Mouse (Mus musculus) thymus, postnatal 25 days (tissue): ENCODE measurements at regions not wholly inside any gene's neighbourhood (a gene's known extent, or its start where the extent isn't known, plus 50 kb on each side); places are given as distances from the start of the nearest gene placed in this dataset.

ENCODE experiments used
- DNase-seq: peaks from one replicate; pipeline ENCODE4 v3.0.0; 2022

GRCm38 (mm10) chr7:145135971-145136370, 71.9 kb downstream of the 1810010D01Rik start:
- DNase-seq = no peak

DNA sequence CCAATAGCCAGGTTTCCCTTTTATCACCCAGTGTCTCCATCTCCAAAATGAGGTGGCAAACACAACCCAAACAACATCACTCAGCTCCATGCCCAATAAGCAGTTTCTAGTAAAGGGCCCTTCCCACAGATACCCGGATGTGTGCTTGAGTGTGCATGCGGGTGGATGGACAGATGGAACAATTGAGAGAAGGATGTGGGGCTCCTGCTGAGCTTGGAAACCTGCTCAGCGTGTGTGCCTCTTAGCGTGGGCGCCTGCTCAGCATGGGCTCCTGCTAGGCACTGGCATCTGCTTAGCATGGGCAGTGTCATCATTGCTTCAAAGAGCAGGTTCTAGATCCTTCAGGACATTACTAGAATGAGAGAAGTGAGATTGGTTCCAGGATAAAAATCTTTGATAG, 75.4 kb downstream of the 1810010D01Rik start:
- DNase-seq = no peak

DNA sequence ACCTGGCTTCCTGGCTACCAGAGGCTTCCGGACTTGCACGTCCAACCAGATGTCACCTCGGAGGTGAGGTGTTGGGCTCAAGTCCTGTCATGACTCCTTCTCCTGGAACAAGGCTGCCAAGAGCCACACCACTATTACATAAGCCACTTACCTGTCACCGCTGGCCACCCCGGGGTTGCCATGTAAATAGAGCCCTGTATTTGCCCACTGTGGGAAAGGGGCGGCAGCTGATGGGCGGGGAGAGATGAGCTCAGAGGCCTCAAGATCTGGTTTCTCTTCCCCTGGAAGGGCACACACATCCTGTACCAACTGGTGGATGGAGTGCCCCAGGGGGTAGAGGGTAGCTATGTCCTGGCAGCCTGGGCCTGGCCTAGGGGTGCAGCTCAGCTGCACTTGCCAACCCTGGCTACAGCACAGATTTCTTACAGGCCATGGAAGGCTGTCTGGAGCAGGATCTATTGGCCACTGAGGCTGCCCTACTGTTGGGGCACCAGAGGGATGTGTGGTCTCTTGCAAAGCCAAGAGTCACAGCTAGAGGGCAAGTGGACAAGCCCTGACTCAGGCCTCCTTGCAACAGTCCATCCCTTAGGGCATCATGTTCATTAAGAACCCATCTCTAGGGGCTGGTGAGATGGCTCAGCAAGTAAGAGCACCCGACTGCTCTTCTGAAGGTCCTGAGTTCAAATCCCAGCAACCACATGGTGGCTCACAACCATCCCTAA, 76.3 kb downstream of the 1810010D01Rik start:
- DNase-seq = no peak

GRCm38 (mm10) chr7:145129971-145130370, 77.9 kb downstream of the 1810010D01Rik start:
- DNase-seq = no peak

- no peak for DNase-seq
Observed at GRCm38 (mm10) chr7:145127661-145128060, 80.3 kb downstream of the 1810010D01Rik start.

DNA sequence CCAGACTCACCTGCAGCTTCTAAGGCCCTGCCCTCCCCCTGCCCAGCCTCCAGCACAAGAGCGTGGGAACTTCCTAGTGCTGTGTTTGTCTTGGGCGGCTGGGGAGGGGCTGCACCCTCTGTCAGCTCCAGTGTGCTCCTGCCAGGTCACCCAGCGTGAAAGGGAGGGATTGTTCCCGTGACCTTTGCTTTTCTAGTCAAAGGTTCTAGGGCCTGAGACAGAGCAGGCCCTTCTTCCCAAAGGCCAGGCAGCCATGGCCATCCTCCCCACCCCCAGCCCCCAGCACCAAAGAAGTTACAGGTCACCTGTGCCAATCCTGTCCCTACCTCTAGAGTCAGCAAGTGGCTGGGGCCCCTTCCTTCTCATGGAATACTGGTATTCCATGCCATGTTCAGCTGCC, 80.7 kb downstream of the 1810010D01Rik start:
- DNase-seq = no peak

- DNase-seq = no peak
Observed at GRCm38 (mm10) chr7:145123996-145124601, 83.8 kb downstream of the 1810010D01Rik start.

DNA sequence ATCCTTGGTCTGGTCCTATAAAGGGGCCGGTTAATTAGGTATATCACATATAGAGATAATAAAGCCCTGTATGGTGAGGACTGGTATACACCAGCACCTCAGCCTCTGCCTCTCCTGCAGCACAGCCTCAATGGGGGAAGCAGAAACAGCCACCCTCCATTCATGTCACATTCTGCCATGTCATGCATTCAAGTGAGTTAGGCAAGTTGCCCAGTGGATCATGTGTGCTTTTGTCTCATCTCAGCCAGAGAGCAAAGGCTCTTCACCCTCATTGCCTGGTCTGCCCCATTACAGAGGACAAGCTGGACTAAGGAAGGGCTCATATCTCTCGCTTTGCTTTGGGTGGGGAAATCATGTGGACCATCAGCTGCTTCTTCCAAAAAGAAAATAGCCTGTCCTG, 85.4 kb downstream of the 1810010D01Rik start:
- no peak for DNase-seq

DNA sequence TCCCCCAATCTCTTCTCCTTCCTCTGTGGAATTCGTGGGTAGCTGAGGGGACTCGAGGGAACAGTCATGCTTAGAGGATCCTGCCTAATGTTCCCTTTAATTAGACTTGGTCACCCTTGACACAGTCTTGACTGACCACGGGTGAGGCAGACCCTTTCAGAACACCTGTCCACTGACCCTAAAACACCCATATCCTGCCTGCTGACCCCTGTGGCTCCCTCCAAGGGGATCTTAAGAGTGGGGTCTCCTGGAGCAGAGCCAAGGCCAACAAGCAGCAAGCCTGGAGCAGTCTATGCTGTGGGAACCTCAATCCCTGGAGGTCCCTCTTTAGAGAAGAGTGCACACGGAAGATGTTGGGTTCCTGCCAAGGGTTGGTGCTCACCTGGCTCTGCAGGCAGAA, 89.5 kb downstream of the 1810010D01Rik start:
- DNase-seq = no peak

- DNase-seq = peak; percentile 65
Observed at GRCm38 (mm10) chr7:145114660-145115059, 93.3 kb downstream of the 1810010D01Rik start.

DNA sequence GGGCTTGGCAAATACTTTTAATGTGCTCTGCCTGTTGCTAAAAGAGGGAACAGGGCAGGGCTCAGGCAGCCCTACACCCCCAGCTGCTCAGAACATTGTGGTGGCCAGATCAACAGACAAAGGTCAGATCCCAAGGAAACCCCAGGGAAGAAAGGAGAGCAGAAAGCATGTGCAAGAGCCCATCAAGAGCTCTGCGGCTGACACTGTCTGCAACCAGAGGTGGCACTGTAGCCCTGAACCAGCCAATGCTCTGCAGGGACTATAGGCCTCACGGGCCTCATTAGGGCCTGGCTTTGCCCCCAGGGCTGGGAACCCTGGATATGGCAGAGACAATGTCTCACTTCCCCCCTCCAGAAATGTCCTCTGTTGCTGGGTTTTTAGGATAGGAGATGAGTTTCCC, 93.8 kb downstream of the 1810010D01Rik start:
- no peak for DNase-seq

DNA sequence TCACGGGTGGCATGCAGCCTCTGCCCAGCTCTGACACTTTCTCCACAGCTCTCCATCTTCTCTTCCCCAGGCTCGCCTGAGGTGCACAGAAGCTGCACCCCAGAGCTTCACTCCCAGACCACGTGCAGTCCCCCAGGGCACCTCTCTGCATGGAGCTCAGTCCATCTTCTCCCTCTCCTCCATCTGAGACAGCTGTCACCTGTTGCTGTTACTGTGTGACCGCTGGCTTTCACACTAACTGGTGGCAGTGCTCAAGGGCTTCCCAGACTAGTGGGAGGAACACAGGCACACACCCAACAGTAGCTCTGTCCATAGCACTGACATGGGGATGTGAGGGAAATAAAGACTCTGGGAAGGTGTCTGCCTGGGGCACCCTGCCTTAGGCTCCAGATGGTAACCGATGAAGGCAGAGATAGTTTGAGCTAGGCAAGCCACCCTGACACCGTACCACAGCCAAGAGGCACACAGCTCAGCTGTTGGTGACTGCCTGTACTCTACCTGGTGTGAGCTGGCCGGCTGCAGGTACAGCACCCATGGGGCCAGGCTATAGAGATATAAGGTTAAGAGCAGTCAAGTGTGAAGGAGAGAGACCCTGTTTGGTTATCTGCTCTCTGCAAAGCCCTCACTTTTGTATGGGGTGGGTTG, 94.9 kb downstream of the 1810010D01Rik start:
- no peak for DNase-seq

DNA sequence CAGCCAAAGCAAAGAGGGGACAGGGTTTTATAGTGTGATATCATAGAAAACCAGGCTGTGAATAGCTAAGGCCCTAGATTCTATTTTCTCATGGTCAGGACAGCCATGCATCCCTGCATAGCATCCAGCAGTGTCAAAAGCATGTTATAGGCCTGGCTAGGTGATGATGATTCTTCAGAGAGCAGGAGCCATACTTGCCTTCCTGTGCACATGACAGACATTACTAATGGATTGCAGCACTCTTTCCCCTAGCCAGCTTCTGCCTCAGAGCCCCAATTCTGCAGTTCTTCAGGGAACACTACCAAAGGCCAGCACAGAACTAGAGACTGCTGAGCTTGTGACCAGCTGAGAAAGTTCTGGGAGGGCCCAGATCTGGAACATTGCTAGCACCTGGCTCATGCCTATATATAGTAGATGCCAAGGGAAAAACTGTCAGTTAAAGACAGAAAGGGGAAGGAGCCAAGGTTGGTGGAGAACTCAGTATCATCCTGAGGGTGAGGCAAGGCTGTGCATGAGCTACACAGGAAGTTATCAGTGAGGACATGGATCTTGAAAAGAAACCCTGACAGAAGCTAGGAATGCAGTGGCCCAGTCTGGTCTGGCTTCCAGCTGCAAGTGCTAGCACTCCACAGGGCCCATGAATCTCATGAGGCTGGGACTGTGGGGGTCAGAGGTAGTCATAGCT, 95.6 kb downstream of the 1810010D01Rik start:
- DNase-seq = no peak

DNA sequence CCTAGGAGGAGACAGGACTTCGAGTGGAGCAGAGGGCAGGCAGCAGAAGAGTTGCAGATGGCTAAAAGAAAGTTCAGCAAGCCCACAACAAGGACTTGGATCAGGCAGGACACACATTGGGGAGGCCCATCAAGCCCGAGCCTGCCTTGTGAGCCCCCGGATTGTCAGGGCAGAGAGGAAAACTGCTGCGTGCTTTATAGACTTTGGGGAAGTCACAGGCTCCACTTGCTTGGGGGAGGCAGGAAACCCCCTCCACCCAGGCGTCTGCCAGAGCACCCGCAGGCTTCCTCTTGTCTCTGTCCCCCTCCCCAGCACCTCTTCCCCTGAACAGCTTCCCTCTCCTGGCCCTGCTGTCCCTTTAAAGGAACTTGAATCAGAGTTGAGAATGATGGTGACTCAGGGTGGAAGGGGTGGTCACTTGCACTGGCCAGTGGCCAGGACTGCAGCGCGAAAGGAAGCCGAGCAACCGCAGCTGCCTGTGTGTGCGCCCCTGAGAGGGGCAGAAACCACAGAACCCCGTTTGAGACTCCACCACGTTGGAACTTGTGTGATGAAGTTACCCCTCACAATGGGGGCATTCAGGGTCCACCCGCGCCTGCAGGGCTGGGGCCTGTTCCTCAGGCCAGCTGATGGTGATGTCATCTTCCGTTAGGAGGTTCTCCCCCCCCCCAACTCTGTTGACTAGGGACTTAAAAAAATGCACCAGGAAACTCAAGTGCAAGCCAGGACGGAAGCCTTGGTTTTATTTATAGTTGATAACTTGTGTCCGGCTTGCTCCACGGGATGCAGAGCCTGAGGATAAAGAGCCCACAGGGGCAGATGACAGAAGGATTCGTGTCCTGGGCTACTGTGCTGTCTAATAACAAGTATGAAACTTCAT, 96.4 kb downstream of the 1810010D01Rik start:
- peak; percentile 80 for DNase-seq

GRCm38 (mm10) chr7:145110657-145111251, 97.2 kb downstream of the 1810010D01Rik start:
- DNase-seq = no peak

DNA sequence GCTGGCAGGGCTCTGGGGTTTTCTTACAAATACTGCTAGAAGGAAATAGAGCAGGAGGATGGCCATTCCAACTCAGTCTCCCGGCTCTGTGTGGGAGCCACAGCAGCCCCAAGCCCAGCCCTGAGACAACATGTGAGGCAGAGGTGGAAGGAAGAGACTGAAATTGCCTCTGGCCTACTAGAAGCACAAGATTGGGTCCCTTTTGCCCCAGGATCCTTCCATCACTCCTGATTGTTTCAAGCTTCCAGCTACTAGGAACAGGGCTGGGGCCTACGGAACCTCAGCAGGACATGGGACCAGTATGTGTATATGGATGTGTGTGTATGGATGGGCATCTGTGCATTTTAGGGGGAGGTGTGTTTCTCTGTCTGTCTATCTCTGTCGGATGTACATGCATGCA, 97.9 kb downstream of the 1810010D01Rik start:
- no peak for DNase-seq

- DNase-seq = no peak
Observed at GRCm38 (mm10) chr7:145109471-145109870, 98.4 kb downstream of the 1810010D01Rik start.

DNA sequence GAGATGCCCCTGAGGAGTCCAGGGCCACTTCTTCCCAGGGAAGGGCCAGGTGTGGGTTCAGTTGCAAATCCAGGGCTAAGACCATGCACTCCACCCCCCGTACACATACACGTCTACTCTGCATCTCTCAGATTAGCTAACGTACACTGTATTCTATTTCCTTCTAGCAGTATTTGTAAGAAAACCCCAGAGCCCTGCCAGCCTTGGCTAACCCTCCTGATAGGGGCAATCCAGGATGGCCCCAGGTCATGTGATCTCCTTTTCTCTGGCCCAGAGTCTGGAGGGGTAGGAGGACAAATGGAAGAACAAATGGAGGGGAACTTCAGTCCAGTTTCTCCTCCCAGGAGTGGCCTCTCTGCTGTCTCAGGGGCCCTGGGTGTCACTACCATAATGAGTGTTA, 98.9 kb downstream of the 1810010D01Rik start:
- no peak for DNase-seq

- no peak for DNase-seq
Observed at GRCm38 (mm10) chr7:145107575-145108170, 100.2 kb downstream of the 1810010D01Rik start.

DNA sequence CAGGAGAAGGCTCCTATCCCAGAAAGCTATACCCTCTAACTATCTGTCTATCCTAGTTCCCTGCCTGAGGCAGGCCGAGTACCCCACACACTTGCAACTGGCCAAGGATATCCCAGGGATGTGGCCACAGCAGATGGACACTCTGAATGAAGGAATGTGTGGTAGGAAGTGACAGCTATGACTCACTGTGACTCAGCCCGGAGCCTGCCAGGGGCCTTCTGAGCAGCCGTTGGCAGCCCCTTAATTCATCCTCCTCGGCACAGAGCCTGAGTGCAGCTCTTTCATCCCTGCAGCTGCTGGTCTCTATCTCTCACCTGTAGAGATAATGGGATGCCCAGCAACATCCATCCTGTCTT, 101.4 kb downstream of the 1810010D01Rik start:
- no peak for DNase-seq

- DNase-seq = no peak
Observed at GRCm38 (mm10) chr7:145105831-145106493, 102.0 kb downstream of the 1810010D01Rik start.
